Mouse (Mus musculus) embryonic facial prominence, embryonic 14.5 days (tissue): ENCODE measurements around the gene Lrp11. TPM values are rescaled to one million over a fixed set of nuclear protein-coding genes. Genes with fewer than 3 reads are reported as not detected.
"Not testable (repeated sequence)": the region's sequence is repeated elsewhere in the genome, so short reads cannot be mapped to it uniquely, and the experiment has no call there.

Experiments
- ATAC-seq: fragments of 200-750 bp; cut with Nextera tagmentation; 2 replicates; pipeline ENCODE4 v1.8.0; 2017; ENCODE audit warnings: low read depth, moderate number of reproducible peaks, moderate TSS enrichment
- DNase-seq: peaks from one replicate; pipeline ENCODE4 v3.0.0-alpha.2; 2015; ENCODE audit warnings: low spot score
- H3K27ac ChIP-seq: fragments of 300-500 bp; sonication (generic); replicated peaks from 2 replicates; pipeline ENCODE4 v1.5.1; 2014; ENCODE audit warnings: low read depth, mild to moderate bottlenecking, low read length, moderate library complexity
- H3K27me3 ChIP-seq: fragments of 300-500 bp; sonication (generic); replicated peaks from 2 replicates; pipeline ENCODE4 v1.6.1; 2014; ENCODE audit warnings: low read length; ENCODE audit not compliant: control insufficient read depth, insufficient read depth
- H3K36me3 ChIP-seq: fragments of 300-500 bp; sonication (generic); 2 replicates; pipeline ENCODE4 v1.6.1; 2014; ENCODE audit warnings: low read length, mixed read lengths; ENCODE audit not compliant: control insufficient read depth, insufficient read depth
- H3K4me1 ChIP-seq: fragments of 300-500 bp; sonication (generic); 2 replicates; pipeline ENCODE4 v1.6.1; 2014; ENCODE audit warnings: antibody characterized with exemption, low read length; ENCODE audit not compliant: control insufficient read depth, insufficient read depth
- H3K4me2 ChIP-seq: fragments of 300-500 bp; sonication (generic); 2 replicates; pipeline ENCODE4 v1.6.1; 2014; ENCODE audit warnings: low read depth, mild to moderate bottlenecking, low read length, moderate library complexity, mixed read lengths
- H3K4me3 ChIP-seq: fragments of 300-500 bp; sonication (generic); 2 replicates; pipeline ENCODE4 v1.5.1; 2014; ENCODE audit warnings: low read depth, mild to moderate bottlenecking, low read length
- H3K9ac ChIP-seq: fragments of 300-500 bp; sonication (generic); 2 replicates; pipeline ENCODE4 v1.6.1; 2014; ENCODE audit warnings: low read depth, mild to moderate bottlenecking, low read length, moderate library complexity, mixed read lengths
- H3K9me3 ChIP-seq: fragments of 300-500 bp; sonication (generic); 2 replicates; pipeline ENCODE4 v1.6.1; 2016; ENCODE audit warnings: low read length; ENCODE audit not compliant: control insufficient read depth
- WGBS: fragments of 180-500 bp; shearing (Covaris S2); extraction: QIAGEN DNeasy Blood & Tissue Kit; methylation state at CpG from one replicate; pipeline ENCODE4 v1.1.7; 2014; 5-methylcytosine and 5-hydroxymethylcytosine counted together
- polyA plus RNA-seq: library from polyadenylated mRNA; unstranded; fragments of >200 nt; fragmentation: Nextera tagmentation; extraction: Ambion mirVana; gene quantifications from 2 replicates; pipeline ENCODE4 v1.2.1, GENCODE M21; 2014

The Lrp11 gene
- polyA plus RNA-seq, 1 experiment from 2014 or later, result 5.4 TPM

GRCm38 (mm10) chr10:7614834-7615233 is 25.2 kb downstream of the Lrp11 start:
- 88% methylated on average over 8 of the region's 8 CpGs for WGBS
- Histone ChIP-seq H3K27ac (no peak overlapping the region), H3K36me3 (no peaks in the 10 kb centered on the region), H3K4me3 (no peak overlapping the region), H3K27me3 (no peaks in the 10 kb centered on the region), H3K4me1 (no peaks in the 10 kb centered on the region), H3K9ac (no peak overlapping the region), H3K4me2 (no peak overlapping the region), H3K9me3 (peaks cover 5% of the 10 kb centered on the region)
- no peak for DNase-seq
- no peak for ATAC-seq

GRCm38 (mm10) chr10:7617146-7617545 is 27.5 kb downstream of the Lrp11 start:
- not testable (repeated sequence) for H3K4me3 ChIP-seq, H3K9ac ChIP-seq, H3K36me3 ChIP-seq, H3K27me3 ChIP-seq, ATAC-seq, H3K4me2 ChIP-seq, DNase-seq, H3K27ac ChIP-seq, H3K9me3 ChIP-seq, H3K4me1 ChIP-seq
- 92% methylated on average over 9 of the region's 11 CpGs for WGBS

DNA sequence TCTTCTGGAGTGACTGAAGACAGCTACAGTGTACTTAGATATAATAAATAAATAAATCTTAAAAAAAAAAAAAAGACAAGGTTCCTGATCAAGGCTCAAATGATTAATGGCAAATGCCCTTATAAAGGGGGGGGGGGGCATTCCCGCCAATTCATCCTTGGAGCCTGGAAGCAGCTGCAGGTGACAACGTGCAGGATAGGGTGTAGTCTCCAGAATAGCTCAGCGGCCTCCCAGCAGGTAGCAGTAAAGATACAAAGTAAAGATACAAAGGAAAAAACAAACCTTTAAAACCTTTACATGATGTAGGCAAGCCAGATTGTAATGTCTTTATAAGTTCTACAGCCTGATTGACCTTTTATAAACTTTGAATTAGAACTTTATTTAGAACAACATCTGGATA is 28.0 kb downstream of the Lrp11 start:
- DNase-seq, H3K9me3 ChIP-seq, H3K4me2 ChIP-seq, H3K27ac ChIP-seq, H3K4me1 ChIP-seq, ATAC-seq, H3K36me3 ChIP-seq, H3K9ac ChIP-seq, H3K27me3 ChIP-seq, H3K4me3 ChIP-seq: not testable (repeated sequence)
- 46% methylated on average over 3 of the region's 3 CpGs for WGBS

DNA sequence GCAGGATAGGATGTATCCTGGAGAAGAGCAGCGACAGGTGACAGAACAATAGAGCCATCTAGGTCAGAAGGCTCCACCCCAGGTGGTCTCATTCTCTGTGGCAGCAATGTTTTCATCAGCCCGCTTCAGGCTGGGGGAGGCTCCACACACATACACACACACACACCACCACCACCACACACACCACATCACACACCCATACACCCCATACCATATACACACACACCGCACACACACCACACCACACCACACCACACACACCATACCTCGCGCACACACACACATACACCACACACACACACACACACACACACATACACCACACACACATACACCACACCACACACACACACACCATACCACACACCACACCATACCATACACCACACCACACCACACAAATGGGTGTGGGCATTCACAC is 30.2 kb downstream of the Lrp11 start:
- Histone ChIP-seq H3K27me3 (no peaks in the 10 kb centered on the region), H3K9me3 (peaks cover 2% of the 10 kb centered on the region), H3K4me2 (no peak overlapping the region), H3K4me3 (no peak overlapping the region), H3K27ac (no peak overlapping the region), H3K4me1 (no peaks in the 10 kb centered on the region), H3K36me3 (no peaks in the 10 kb centered on the region), H3K9ac (no peak overlapping the region)
- DNase-seq (no peak), ATAC-seq (no peak)
- WGBS, result 86% methylated on average over 4 of the region's 5 CpGs

GRCm38 (mm10) chr10:7620723-7621122 is 31.1 kb downstream of the Lrp11 start:
- no peaks in the 10 kb centered on the region for H3K27me3 ChIP-seq
- 67% methylated on average over 5 of the region's 5 CpGs for WGBS
- no peaks in the 10 kb centered on the region for H3K4me1 ChIP-seq
- DNase-seq (no peak), ATAC-seq (no peak)
- H3K4me2 ChIP-seq, result no peak overlapping the region
- H3K4me3 ChIP-seq, result no peak overlapping the region
- H3K9me3 ChIP-seq, result no peaks in the 10 kb centered on the region
- H3K36me3 ChIP-seq, result no peaks in the 10 kb centered on the region
- H3K9ac ChIP-seq, result no peak overlapping the region
- no peak overlapping the region for H3K27ac ChIP-seq

DNA sequence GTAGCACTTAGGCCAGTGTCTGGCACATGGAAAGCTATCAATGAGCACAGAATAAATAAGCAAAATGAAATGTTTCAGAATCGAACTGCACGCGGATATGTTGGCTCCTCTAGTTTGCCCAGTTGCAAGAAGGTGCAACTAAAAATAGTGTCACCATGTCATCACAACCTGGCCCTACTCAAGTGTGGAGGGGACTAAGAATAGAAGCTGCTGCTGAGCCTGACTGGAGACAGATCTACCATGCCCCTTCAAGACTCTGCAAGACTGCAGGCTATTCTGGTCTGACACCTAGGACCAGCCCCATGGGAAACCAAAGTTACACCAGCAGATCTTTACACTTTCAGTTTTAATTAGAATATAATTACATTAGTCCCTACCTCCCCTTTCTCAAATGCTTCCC is 32.8 kb downstream of the Lrp11 start:
- Histone ChIP-seq H3K36me3 (no peaks in the 10 kb centered on the region), H3K9ac (no peak overlapping the region), H3K27me3 (no peaks in the 10 kb centered on the region), H3K27ac (no peak overlapping the region), H3K4me2 (no peak overlapping the region), H3K4me1 (no peaks in the 10 kb centered on the region), H3K9me3 (no peaks in the 10 kb centered on the region), H3K4me3 (no peak overlapping the region)
- ATAC-seq (no peak), DNase-seq (no peak)
- WGBS, result 90% methylated on average over 3 of the region's 3 CpGs

DNA sequence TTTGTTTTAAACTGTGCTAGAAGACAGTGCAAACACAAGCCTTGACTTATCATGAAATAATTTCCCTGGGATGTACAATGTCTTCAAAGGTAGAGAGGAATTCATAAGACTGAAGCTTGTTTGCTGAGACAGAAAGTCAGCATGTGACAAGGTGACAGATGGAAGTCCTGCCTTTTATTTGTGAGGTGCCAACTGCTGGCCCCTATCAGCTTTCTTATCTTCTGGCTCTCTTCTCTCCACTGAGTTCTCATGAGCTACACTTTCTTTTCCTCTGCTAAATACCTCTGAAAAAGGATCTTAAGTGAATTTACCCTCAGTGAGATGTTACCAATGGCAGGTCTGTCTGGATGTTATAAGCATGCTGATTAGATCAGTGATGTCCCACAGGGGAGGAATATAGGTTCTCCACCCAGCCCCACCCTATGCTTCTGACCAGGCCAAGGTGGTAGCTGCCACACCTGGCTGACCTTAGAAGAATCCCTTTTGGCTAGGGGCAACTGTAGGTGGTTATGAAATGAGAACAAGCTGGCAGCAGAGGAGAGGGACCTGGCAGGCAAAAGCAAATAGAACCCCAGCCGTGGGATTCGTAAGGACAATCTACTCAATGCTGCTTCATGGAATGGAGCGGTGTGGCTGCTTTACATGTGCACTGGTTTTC is 34.4 kb downstream of the Lrp11 start:
- Histone ChIP-seq H3K9me3 (no peaks in the 10 kb centered on the region), H3K27ac (no peak overlapping the region), H3K9ac (no peak overlapping the region), H3K36me3 (peaks cover 9% of the 10 kb centered on the region; the same call in 1 of the 2 replicates), H3K4me2 (no peak overlapping the region), H3K4me3 (no peak overlapping the region), H3K4me1 (no peaks in the 10 kb centered on the region), H3K27me3 (no peaks in the 10 kb centered on the region)
- DNase-seq (no peak), ATAC-seq (no peak)
- WGBS, result 87% methylated on average over 3 of the region's 3 CpGs

DNA sequence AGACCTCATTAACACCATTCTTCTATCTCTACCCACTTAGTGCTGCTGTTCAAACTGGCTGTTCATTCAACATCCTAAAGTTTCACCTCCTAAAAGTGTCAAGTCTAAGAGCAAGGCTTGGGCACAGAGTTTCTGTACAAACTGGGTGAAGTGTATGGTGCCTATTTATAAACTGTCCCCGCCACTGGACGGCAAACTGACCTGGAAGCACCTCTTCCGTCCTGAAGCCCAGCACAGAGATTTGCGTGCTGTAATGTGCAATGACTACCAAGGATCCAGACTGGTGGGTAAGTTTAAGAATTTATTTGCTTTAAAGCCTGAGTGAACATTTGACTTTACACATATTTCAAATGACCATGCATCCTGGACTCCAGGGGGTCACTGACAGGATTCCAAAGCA is 39.5 kb downstream of the Lrp11 start:
- Histone ChIP-seq H3K4me2 (no peak overlapping the region), H3K9ac (no peak overlapping the region), H3K4me1 (no peaks in the 10 kb centered on the region), H3K36me3 (peaks cover 25% of the 10 kb centered on the region), H3K27me3 (no peaks in the 10 kb centered on the region), H3K27ac (no peak overlapping the region), H3K4me3 (no peak overlapping the region), H3K9me3 (no peaks in the 10 kb centered on the region)
- WGBS, result 89% methylated on average over 4 of the region's 4 CpGs
- DNase-seq (no peak), ATAC-seq (no peak)

GRCm38 (mm10) chr10:7630286-7630685 is 40.7 kb downstream of the Lrp11 start:
- peaks cover 25% of the 10 kb centered on the region for H3K36me3 ChIP-seq
- no peaks in the 10 kb centered on the region for H3K27me3 ChIP-seq
- H3K27ac ChIP-seq, result no peak overlapping the region
- DNase-seq (no peak), ATAC-seq (no peak)
- H3K4me3 ChIP-seq, result no peak overlapping the region
- 84% methylated on average over 5 of the region's 5 CpGs for WGBS
- no peaks in the 10 kb centered on the region for H3K9me3 ChIP-seq
- H3K4me2 ChIP-seq, result no peak overlapping the region
- no peak overlapping the region for H3K9ac ChIP-seq
- no peaks in the 10 kb centered on the region for H3K4me1 ChIP-seq
